Mouse (Mus musculus) forebrain, embryonic 16.5 days (tissue): ENCODE measurements at regions not wholly inside any gene's neighbourhood (a gene's known extent, or its start where the extent isn't known, plus 50 kb on each side); places are given as distances from the start of the nearest gene placed in this dataset.

Source experiments
- ATAC-seq: fragments of 200-750 bp; cut with Nextera tagmentation; 2 replicates; pipeline ENCODE4 v1.8.0; 2017; ENCODE audit warnings: mild to moderate bottlenecking, moderate library complexity
- H3K27ac ChIP-seq: fragments of 300-500 bp; sonication (generic); 2 replicates; pipeline ENCODE4 v1.5.1; 2014; ENCODE audit warnings: low read length, control low read depth
- H3K27me3 ChIP-seq: fragments of 300-500 bp; sonication (generic); replicated peaks from 2 replicates; pipeline ENCODE4 v1.6.1; 2014; ENCODE audit warnings: low read length; ENCODE audit not compliant: control insufficient read depth, insufficient read depth
- H3K36me3 ChIP-seq: fragments of 300-500 bp; sonication (generic); 2 replicates; pipeline ENCODE4 v1.6.1; 2014; ENCODE audit not compliant: control insufficient read depth, insufficient read depth
- H3K4me1 ChIP-seq: fragments of 300-500 bp; sonication (generic); replicated peaks from 2 replicates; pipeline ENCODE4 v1.6.1; 2014; ENCODE audit warnings: low read length; ENCODE audit not compliant: control insufficient read depth, insufficient read depth
- H3K4me2 ChIP-seq: fragments of 300-500 bp; sonication (generic); 2 replicates; pipeline ENCODE4 v1.6.1; 2014; ENCODE audit warnings: mild to moderate bottlenecking, low read length, control low read depth
- H3K4me3 ChIP-seq: fragments of 300-500 bp; sonication (generic); replicated peaks from 2 replicates; pipeline ENCODE4 v1.5.1; 2014; ENCODE audit warnings: mild to moderate bottlenecking, low read length, control low read depth
- H3K9ac ChIP-seq: fragments of 300-500 bp; sonication (generic); replicated peaks from 2 replicates; pipeline ENCODE4 v1.6.1; 2014; ENCODE audit warnings: low read depth, low read length, control low read depth
- H3K9me3 ChIP-seq: fragments of 300-500 bp; sonication (generic); 2 replicates; pipeline ENCODE4 v1.6.1; 2016; ENCODE audit warnings: low read length; ENCODE audit not compliant: control insufficient read depth
- WGBS: fragments of 180-500 bp; shearing (Covaris S2); extraction: QIAGEN DNeasy Blood & Tissue Kit; methylation state at CpG from one replicate; pipeline ENCODE4 v1.1.7; 2014; 5-methylcytosine and 5-hydroxymethylcytosine counted together

DNA sequence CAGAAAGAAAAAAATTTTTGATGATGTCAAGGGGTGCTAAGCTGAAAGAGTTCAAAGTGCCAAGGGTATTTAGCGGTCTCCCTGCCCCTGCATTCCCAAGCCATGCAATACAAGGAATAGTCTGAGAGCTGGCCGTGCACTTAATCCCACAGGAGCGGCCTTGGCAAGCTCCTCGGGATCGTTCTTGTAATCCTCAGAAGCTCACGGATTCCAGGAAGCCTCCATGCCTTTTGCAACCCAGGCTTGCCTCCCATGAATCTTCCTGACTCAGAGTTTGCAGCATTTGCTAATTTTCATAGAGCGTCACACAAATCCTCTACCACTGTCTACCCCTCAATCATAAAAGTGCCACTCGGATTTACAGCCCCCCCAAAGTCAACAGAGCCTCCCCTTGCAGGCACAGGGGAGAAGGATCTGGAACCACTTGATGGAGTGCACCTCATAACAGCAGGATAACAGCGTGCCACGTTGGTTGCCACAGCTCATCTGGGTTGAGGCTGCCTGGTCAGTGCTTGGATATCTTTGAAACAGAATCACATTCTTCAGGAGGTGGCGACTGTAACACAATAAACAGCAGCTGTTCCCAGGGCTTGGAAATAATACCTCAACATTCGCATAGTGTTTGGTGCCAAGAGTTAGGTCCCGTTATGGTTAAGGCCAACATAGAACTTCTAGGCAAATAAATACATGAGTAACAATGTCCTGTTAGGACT is 281.0 kb upstream of the Runx1 start:
- H3K27me3 ChIP-seq, result no peaks in the 10 kb centered on the region
- no peak overlapping the region for H3K9ac ChIP-seq
- peaks cover 3% of the 10 kb centered on the region; the same call in 1 of the 2 replicates for H3K4me1 ChIP-seq
- H3K27ac ChIP-seq, result no peak overlapping the region
- H3K4me2 ChIP-seq, result no peak overlapping the region
- 76% methylated on average over 13 of the region's 13 CpGs for WGBS
- no peaks in the 10 kb centered on the region for H3K36me3 ChIP-seq
- H3K4me3 ChIP-seq, result no peak overlapping the region
- no peaks in the 10 kb centered on the region for H3K9me3 ChIP-seq
- no peak for ATAC-seq

DNA sequence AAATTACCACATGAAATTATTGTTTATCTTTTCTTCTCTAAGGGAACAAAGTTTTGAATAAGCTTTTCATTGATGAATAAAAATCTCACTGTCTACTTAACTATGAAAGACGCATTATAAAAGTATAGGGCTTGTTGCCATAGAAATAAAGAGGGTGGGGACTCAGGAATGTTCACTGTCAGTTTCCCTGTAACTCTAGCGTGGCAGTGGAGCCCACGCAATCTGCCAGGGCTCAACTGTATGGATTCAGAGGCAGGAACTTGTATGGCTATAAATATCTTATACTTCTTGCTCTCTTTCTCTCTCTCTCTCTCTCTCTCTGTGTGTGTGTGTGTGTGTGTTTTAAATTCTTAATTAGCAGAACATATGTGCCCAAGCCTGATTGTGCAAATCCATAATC is 276.2 kb upstream of the Runx1 start:
- Histone ChIP-seq H3K9ac (no peak overlapping the region), H3K27ac (no peak overlapping the region), H3K9me3 (no peaks in the 10 kb centered on the region), H3K27me3 (no peaks in the 10 kb centered on the region), H3K4me2 (no peak overlapping the region), H3K4me3 (no peak overlapping the region), H3K36me3 (no peaks in the 10 kb centered on the region), H3K4me1 (peaks cover 3% of the 10 kb centered on the region; the same call in 1 of the 2 replicates)
- WGBS, result 31% methylated on average over 3 of the region's 3 CpGs
- ATAC-seq, result peak; percentile 62; the same call in 1 of the 2 replicates

DNA sequence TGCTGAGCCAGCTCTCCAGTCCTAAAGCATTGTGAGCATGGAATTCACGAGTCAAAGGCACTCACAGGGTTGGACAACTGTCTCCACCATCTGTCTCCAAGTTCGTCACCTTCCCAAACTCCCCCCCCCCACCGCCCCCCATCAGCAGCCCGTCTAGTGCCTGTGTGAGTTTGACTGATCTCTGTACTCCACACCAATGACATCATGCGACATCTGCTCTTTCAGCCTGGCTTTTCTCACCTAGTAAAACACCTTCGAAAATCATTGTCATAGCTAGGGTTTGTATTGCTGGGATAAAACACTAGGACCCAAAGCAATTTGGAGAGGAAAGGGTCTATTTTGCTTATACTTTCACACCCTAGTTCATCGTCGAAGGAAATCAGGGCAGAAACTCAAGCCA is 272.1 kb upstream of the Runx1 start:
- H3K9ac ChIP-seq, result no peak overlapping the region
- ATAC-seq, result peak; percentile 38; the same call in 1 of the 2 replicates
- 51% methylated on average over 8 of the region's 8 CpGs for WGBS
- H3K36me3 ChIP-seq, result no peaks in the 10 kb centered on the region
- no peak overlapping the region for H3K4me2 ChIP-seq
- H3K9me3 ChIP-seq, result no peaks in the 10 kb centered on the region
- no peak overlapping the region for H3K27ac ChIP-seq
- no peak overlapping the region for H3K4me3 ChIP-seq
- no peaks in the 10 kb centered on the region for H3K27me3 ChIP-seq
- H3K4me1 ChIP-seq, result peaks cover 4% of the 10 kb centered on the region

DNA sequence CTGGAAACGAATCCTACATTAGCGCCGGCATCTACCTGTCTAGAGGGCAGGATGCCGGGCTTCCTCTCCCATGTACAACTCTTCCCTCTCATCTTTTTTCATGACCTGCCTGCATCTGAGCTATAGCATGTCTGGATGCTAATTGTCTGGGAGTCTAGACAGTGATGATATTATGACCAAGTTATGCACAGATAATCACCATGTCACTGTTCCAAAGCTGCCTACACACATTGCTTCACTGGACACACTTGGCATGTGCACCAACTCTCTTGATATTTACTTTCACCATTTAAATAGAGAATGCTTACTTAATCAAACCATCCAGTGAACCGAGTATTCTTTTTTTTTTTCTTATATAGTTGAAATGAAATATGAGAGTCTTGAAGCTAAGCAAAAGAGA is 270.2 kb upstream of the Runx1 start:
- no peaks in the 10 kb centered on the region for H3K9me3 ChIP-seq
- ATAC-seq, result no peak
- H3K36me3 ChIP-seq, result no peaks in the 10 kb centered on the region
- no peak overlapping the region for H3K27ac ChIP-seq
- 85% methylated on average over 5 of the region's 5 CpGs for whole genome bisulfite sequencing
- H3K9ac ChIP-seq, result no peak overlapping the region
- no peak overlapping the region for H3K4me2 ChIP-seq
- H3K27me3 ChIP-seq, result no peaks in the 10 kb centered on the region
- peaks cover 8% of the 10 kb centered on the region for H3K4me1 ChIP-seq
- no peak overlapping the region for H3K4me3 ChIP-seq

DNA sequence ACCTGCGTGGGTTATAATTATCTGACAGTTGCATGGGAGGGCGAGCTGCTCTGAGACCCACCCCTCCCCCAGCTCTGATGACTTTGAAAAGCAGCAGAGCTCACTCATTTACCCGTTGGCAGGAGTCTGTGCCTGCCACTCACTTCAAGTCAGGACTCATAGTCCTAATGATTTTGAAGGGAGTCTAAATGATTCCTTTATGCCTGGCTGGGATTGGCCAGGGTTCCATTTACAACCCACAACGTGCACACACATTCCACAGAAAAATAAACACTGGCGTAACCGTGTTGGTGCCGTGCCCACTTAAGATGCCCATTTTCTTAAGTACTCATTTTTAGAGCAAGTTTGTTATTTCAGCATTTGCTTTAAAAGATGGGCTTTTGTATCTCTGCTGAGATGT is 266.8 kb upstream of the Runx1 start:
- Histone ChIP-seq H3K9me3 (no peaks in the 10 kb centered on the region), H3K36me3 (no peaks in the 10 kb centered on the region), H3K4me1 (peaks cover 8% of the 10 kb centered on the region), H3K4me3 (no peak overlapping the region), H3K4me2 (no peak overlapping the region), H3K27me3 (no peaks in the 10 kb centered on the region), H3K27ac (no peak overlapping the region), H3K9ac (no peak overlapping the region)
- ATAC-seq, result 0 out of 2 replicates have a peak, but pooled peaks have one; percentile 40
- 27% methylated on average over 7 of the region's 7 CpGs for WGBS

DNA sequence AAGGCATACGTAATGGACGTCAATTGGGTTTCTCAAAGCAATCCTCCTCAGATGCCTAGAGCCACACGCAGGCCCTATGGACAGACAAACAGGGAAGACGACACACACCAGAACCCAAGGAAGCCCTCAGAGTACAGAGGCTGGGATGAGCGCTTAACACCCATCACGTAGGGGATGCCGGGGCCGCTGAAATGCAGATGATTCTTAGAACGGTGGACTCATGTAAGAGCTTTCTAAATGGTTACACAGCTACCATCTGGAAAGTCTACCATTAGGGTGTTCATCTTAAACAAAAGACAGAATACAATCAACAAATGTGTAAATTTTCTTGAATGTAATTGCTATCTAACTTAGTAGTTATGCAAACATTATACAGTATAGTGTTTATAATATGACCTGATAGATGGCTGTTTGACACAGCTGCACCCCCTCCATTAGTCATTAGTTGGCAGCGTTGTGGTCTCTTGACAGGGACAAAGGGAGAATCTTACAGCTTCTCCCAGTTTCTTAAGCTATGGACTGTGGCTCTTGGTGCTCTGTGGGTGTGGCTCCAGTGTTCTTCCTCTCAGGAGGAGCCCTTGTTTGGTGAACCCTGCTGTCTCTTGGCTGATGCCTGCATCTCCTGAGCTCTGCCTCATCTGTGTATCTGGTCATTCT is 259.4 kb upstream of the Runx1 start:
- Histone ChIP-seq H3K9me3 (no peaks in the 10 kb centered on the region), H3K4me1 (no peaks in the 10 kb centered on the region), H3K27me3 (no peaks in the 10 kb centered on the region), H3K4me3 (no peak overlapping the region), H3K9ac (no peak overlapping the region), H3K27ac (no peak overlapping the region), H3K36me3 (no peaks in the 10 kb centered on the region), H3K4me2 (no peak overlapping the region)
- WGBS, result 90% methylated on average over 10 of the region's 10 CpGs
- ATAC-seq, result no peak

DNA sequence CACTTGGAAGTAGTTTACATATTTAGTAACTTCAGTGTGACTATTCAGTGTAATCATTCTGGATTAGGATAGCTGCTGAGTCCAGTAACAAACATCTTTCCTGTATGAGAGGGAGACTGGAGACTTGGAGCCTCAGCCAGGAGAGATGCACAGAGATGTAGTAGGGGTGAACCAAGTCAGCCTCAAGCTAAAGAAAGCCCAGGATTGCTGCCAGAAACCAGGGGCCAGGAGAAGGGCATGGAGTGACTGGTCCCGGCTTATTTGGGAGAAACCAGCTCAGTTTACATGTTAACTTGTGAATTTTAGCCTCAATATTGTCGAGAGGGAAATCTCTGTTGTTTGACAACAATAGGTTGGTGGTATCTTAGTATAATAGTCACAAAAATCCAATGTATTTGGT is 257.8 kb upstream of the Runx1 start:
- Histone ChIP-seq H3K36me3 (no peaks in the 10 kb centered on the region), H3K27me3 (no peaks in the 10 kb centered on the region), H3K4me2 (no peak overlapping the region), H3K9me3 (no peaks in the 10 kb centered on the region), H3K9ac (no peak overlapping the region), H3K4me1 (peaks cover 4% of the 10 kb centered on the region), H3K4me3 (no peak overlapping the region), H3K27ac (no peak overlapping the region)
- 66% methylated on average over 2 of the region's 2 CpGs for WGBS
- ATAC-seq, result no peak

DNA sequence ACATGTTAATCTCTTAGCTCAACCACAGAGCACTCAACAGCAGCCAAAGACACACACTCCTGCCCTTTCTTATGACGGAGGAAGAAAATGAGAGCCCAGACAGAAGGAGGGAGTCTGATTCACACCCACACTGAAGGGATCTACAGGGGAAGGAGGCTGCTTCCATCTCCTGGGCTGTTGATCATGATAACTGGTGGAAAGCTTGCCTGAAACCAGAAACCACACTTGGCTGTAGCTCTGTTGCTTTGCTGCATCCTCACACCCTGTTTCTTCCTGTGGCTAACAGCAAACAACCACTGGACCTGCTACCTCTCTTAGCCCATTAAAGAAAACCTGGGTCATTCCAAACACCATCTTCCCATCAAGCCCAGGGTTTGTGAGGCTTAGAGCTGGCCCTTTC is 257.2 kb upstream of the Runx1 start:
- Histone ChIP-seq H3K4me3 (no peak overlapping the region), H3K4me1 (peaks cover 4% of the 10 kb centered on the region), H3K36me3 (no peaks in the 10 kb centered on the region), H3K9me3 (no peaks in the 10 kb centered on the region), H3K4me2 (no peak overlapping the region), H3K27ac (no peak overlapping the region), H3K9ac (no peak overlapping the region), H3K27me3 (no peaks in the 10 kb centered on the region)
- 73% methylated on average over 1 of the region's 1 CpGs for WGBS
- ATAC-seq, result no peak

DNA sequence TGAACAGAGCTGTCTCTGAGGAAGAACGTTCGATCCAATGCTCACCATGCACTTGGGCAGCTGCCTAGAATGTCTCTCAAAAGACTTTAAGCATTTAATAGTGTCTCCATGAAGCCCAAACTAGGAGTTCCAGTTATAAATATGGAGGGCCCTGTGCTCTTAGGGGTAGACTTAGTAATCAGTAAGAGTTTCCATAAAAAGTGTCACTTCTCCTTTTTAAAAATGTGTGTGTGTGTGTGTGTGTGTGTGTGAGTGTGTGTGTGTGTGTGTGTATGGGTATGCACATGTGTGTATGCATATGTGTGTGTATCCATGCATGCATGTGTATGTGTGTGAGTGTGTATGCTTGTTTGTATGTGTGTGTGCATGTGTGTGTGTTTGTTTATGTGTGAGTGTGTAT is 255.6 kb upstream of the Runx1 start:
- no peaks in the 10 kb centered on the region for H3K36me3 ChIP-seq
- H3K27me3 ChIP-seq, result no peaks in the 10 kb centered on the region
- H3K4me2 ChIP-seq, result no peak overlapping the region
- no peaks in the 10 kb centered on the region for H3K9me3 ChIP-seq
- ATAC-seq, result no peak
- no peak overlapping the region for H3K9ac ChIP-seq
- H3K27ac ChIP-seq, result no peak overlapping the region
- H3K4me1 ChIP-seq, result peaks cover 4% of the 10 kb centered on the region
- no peak overlapping the region for H3K4me3 ChIP-seq
- 76% methylated on average over 2 of the region's 2 CpGs for WGBS
